Mouse (Mus musculus): ENCODE data around the gene Terf2.

GRCm38 (mm10) chr8:107074128-107074527 is 22.2 kb downstream of the Terf2 start:
- TF ChIP-seq CTCF (IDR thresholded peaks at IDR 0.05; ENCODE audit: low read depth) (no peak), EP300 (IDR thresholded peaks at IDR 0.05; ENCODE audit: low read depth) (no peak)

Data from liver, postnatal 0 days (tissue).